Mouse (Mus musculus): Measurements from ENCODE around the gene Gfpt2. TPM values are rescaled to one million over a fixed set of nuclear protein-coding genes. Genes with fewer than 3 reads are reported as not detected.
"Not testable (repeated sequence)": the region's sequence is repeated elsewhere in the genome, so short reads cannot be mapped to it uniquely, and the experiment has no call there.

Gene Gfpt2
- total RNA-seq, 1 experiment = 28.0 TPM

DNA sequence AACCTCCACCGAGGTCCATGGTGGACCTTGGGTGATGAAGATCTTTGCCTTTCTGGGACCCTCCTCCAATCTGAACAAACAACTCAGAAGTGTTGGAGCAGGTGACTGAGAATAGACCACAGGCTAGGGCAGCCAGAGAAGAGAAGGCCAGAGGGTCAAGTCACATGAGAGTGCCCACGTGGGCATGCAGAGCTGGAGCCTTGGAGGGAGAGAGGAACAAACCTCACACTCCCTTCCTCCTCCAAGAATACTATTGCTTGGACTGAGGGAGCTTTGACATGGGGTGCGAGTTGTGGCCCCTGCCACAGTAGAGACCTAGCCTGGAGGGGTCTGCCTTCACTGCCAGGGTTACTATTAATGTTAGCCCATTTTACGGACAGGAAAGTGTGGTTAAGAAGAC is 30.0 kb upstream of the Gfpt2 start:
- H3K9ac ChIP-seq (ENCODE audit: insufficient read depth, low read depth, low read length, poor library complexity, severe bottlenecking) = no peak overlapping the region
- no peak overlapping the region for H3K4me3 ChIP-seq (ENCODE audit: insufficient read depth in 1 of 2, low read depth in 1 of 2, low read length in 2 of 2, poor library complexity in 1 of 2, severe bottlenecking in 1 of 2)
- in situ Hi-C loops (cut with MboI; ENCODE audit: low sequenced_read_pairs in 2 of 2, unreplicated experiment in 2 of 2) = no loop called here
- no peaks in the 10 kb centered on the region for H3K9me3 ChIP-seq (ENCODE audit: control insufficient read depth, insufficient read depth, low read depth, low read length)
- no peak for TF ChIP-seq ZNF384 (IDR thresholded peaks at IDR 0.05; ENCODE audit: low read depth, low read length)
- TF ChIP-seq CHD2 (IDR thresholded peaks at IDR 0.05; ENCODE audit: low read depth, low read length) = no peak
- TF ChIP-seq ZC3H11A (IDR thresholded peaks at IDR 0.05; ENCODE audit: borderline replicate concordance, low read depth, low read length) = no peak
- no peak for TF ChIP-seq MAFK (IDR thresholded peaks at IDR 0.05; ENCODE audit: insufficient read depth, low read depth, low read length)
- no peak for TF ChIP-seq HCFC1 (IDR thresholded peaks at IDR 0.05; ENCODE audit: borderline replicate concordance, insufficient read depth, low read length)
- H3K27ac ChIP-seq (ENCODE audit: insufficient read depth, low read depth, low read length, poor library complexity, severe bottlenecking) = peak overlapping the region; percentile 4; the same call in 1 of the 2 replicates
- peaks cover 3 to 18% of the 10 kb centered on the region in 2 experiments; a peak in 2 of 4 replicates for H3K4me1 ChIP-seq (ENCODE audit: control insufficient read depth in 2 of 2, insufficient read depth in 2 of 2, low read length in 2 of 2, poor library complexity in 1 of 2)
- no peak for DNase-seq (ENCODE audit: low read depth, low spot score)
- H3K36me3 ChIP-seq (ENCODE audit: control insufficient read depth, insufficient read depth, low read length, poor library complexity, severe bottlenecking) = no peaks in the 10 kb centered on the region

DNA sequence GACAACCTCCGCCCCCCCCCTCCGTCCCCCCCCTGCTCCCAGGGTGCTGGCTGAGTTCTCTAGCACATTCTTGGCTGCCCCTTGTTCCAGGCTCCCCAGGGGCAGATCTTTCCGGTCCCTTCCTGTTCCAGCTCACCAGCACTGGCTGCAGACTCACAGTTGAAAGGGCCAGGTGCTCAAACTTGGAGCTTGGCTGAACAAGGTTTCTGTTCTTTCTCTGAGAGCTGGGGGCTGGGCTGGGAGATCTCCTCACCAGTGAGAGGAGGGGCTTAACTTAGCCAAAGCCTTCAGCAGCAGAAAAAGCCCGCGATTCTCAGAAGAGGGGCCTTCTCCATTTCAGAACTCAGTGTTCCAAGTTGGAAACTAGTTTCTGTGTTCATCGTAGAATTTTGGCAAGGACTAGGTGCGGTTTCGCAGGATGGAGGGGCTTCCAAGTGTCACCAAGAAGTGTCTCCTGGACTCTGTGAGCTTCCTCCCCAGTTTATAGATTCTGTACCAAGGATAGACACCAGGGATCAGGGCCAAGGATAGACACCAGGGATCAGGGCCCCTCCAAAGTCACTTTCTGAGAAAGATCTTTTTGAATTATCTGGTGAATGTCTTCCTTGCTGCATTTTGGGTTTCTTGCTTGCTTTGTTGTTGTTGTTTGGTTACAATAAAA is 29.2 kb upstream of the Gfpt2 start:
- in situ Hi-C loops (cut with MboI; ENCODE audit: low sequenced_read_pairs in 2 of 2, unreplicated experiment in 2 of 2) = no loop called here
- Histone ChIP-seq H3K36me3 (ENCODE audit: control insufficient read depth, insufficient read depth, low read length, poor library complexity, severe bottlenecking) (no peaks in the 10 kb centered on the region), H3K4me1 (ENCODE audit: control insufficient read depth in 2 of 2, insufficient read depth in 2 of 2, low read length in 2 of 2, poor library complexity in 1 of 2) (peaks cover 3 to 18% of the 10 kb centered on the region in 2 experiments; a peak in 2 of 4 replicates), H3K9me3 (ENCODE audit: control insufficient read depth, insufficient read depth, low read depth, low read length) (no peaks in the 10 kb centered on the region), H3K9ac (ENCODE audit: insufficient read depth, low read depth, low read length, poor library complexity, severe bottlenecking) (peak overlapping the region; percentile 69), H3K27ac (ENCODE audit: insufficient read depth, low read depth, low read length, poor library complexity, severe bottlenecking) (peak overlapping the region; percentile 86), H3K4me3 (ENCODE audit: insufficient read depth in 1 of 2, low read depth in 1 of 2, low read length in 2 of 2, poor library complexity in 1 of 2, severe bottlenecking in 1 of 2) (peak overlapping the region; percentile 35 to 49; a peak in 3 of 4 replicates)
- TF ChIP-seq CHD2 (IDR thresholded peaks at IDR 0.05; ENCODE audit: low read depth, low read length) (no peak), MAFK (IDR thresholded peaks at IDR 0.05; ENCODE audit: insufficient read depth, low read depth, low read length) (no peak), ZC3H11A (IDR thresholded peaks at IDR 0.05; ENCODE audit: borderline replicate concordance, low read depth, low read length) (no peak), ZNF384 (IDR thresholded peaks at IDR 0.05; ENCODE audit: low read depth, low read length) (no peak)
- DNase-seq (ENCODE audit: low read depth, low spot score) = peak; percentile 93

DNA sequence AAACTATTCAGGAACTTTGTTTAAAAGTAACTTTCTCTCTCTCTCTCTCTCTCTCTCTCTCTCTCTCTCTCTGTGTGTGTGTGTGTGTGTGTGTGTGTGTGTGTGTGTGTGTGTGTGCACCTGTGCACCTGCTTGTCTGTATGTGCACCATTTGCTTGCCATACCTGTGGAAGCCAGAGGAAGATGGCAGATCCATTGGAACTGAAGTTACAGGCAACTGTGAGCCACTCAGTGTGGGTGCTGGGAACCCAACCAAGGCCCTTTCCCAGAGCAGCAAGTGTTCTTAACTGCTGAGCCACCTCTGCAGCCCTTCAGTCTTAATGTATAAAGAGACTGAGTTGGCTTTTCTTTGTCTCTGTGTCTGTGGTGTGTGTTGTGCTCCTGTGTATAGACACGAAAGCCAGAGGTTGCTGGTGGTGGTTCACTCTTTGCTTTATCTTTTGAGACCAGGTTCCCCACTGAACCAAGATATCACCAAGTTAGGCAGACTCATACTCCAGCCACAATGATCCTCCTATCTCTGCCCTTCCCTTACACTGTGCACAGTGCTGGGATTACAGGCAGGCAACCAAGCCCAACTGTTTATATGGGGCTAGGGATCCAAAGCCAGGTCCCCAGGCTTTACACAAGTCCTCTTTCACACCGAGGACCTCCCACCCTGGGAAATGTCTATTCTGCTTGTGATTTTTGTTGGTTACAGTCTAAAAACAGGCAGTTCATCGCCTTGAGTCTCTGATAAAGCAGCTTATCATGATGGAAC is 28.4 kb upstream of the Gfpt2 start:
- H3K4me1 ChIP-seq (ENCODE audit: control insufficient read depth in 2 of 2, insufficient read depth in 2 of 2, low read length in 2 of 2, poor library complexity in 1 of 2) = peaks cover 3 to 18% of the 10 kb centered on the region in 2 experiments; a peak in 2 of 4 replicates
- no peak for TF ChIP-seq CHD2 (IDR thresholded peaks at IDR 0.05; ENCODE audit: low read depth, low read length)
- no peak for TF ChIP-seq MAFK (IDR thresholded peaks at IDR 0.05; ENCODE audit: insufficient read depth, low read depth, low read length)
- no peak for TF ChIP-seq ZNF384 (IDR thresholded peaks at IDR 0.05; ENCODE audit: low read depth, low read length)
- TF ChIP-seq HCFC1 (IDR thresholded peaks at IDR 0.05; ENCODE audit: borderline replicate concordance, insufficient read depth, low read length) = no peak
- no peak for TF ChIP-seq ZC3H11A (IDR thresholded peaks at IDR 0.05; ENCODE audit: borderline replicate concordance, low read depth, low read length)
- in situ Hi-C loops (cut with MboI; ENCODE audit: low sequenced_read_pairs in 2 of 2, unreplicated experiment in 2 of 2) = no loop called here
- no peak overlapping the region for H3K9ac ChIP-seq (ENCODE audit: insufficient read depth, low read depth, low read length, poor library complexity, severe bottlenecking)
- no peak overlapping the region for H3K27ac ChIP-seq (ENCODE audit: insufficient read depth, low read depth, low read length, poor library complexity, severe bottlenecking)
- H3K36me3 ChIP-seq (ENCODE audit: control insufficient read depth, insufficient read depth, low read length, poor library complexity, severe bottlenecking) = no peaks in the 10 kb centered on the region
- no peaks in the 10 kb centered on the region for H3K9me3 ChIP-seq (ENCODE audit: control insufficient read depth, insufficient read depth, low read depth, low read length)
- no peak for DNase-seq (ENCODE audit: low read depth, low spot score)
- peak overlapping the region in 1 of 2 experiments; percentile 49; a peak in 1 of 4 replicates for H3K4me3 ChIP-seq (ENCODE audit: insufficient read depth in 1 of 2, low read depth in 1 of 2, low read length in 2 of 2, poor library complexity in 1 of 2, severe bottlenecking in 1 of 2)

DNA sequence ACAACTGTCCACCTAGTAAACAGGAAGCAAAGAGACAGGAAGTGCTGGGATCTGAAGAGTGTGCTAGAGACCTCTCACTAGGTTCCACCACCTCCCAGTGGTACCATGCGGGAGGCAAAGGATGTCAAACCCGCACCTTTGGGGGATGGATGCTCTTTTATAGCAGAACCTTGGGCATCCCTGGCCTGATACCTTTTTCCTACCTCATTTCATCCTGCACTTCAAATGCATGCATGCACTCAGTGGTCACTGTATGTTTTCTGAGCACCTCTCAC is 27.9 kb upstream of the Gfpt2 start:
- in situ Hi-C loops (cut with MboI; ENCODE audit: low sequenced_read_pairs in 2 of 2, unreplicated experiment in 2 of 2) = no loop called here

DNA sequence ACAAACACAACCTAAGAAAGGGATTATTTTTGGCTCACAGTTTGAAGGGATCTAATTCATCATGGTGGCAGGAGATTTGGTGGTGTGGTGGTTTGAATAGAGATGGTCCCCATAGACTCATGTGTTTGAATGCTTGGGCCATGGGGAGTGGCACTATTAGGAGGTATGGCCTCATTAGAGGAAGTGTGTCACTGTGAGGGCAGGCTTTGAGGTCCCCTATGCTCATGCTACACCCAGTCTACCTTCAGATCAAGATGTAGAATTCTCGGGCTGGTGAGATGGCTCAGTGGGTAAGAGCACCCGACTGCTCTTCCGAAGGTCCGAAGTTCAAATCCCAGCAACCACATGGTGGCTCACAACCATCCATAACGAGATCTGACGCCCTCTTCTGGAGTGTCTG is 26.5 kb upstream of the Gfpt2 start:
- H3K4me3 ChIP-seq (ENCODE audit: insufficient read depth in 1 of 2, low read depth in 1 of 2, low read length in 2 of 2, poor library complexity in 1 of 2, severe bottlenecking in 1 of 2); H3K36me3 ChIP-seq (ENCODE audit: control insufficient read depth, insufficient read depth, low read length, poor library complexity, severe bottlenecking); in situ Hi-C loops (cut with MboI; ENCODE audit: low sequenced_read_pairs in 2 of 2, unreplicated experiment in 2 of 2); H3K9ac ChIP-seq (ENCODE audit: insufficient read depth, low read depth, low read length, poor library complexity, severe bottlenecking); H3K27ac ChIP-seq (ENCODE audit: insufficient read depth, low read depth, low read length, poor library complexity, severe bottlenecking); H3K9me3 ChIP-seq (ENCODE audit: control insufficient read depth, insufficient read depth, low read depth, low read length); DNase-seq (ENCODE audit: low read depth, low spot score): not testable (repeated sequence)
- peaks cover 3 to 20% of the 10 kb centered on the region in 2 experiments; a peak in 2 of 4 replicates for H3K4me1 ChIP-seq (ENCODE audit: control insufficient read depth in 2 of 2, insufficient read depth in 2 of 2, low read length in 2 of 2, poor library complexity in 1 of 2)

More for the DNA sequence above, 27.9 kb upstream of the Gfpt2 start:
- H3K9ac ChIP-seq (ENCODE audit: insufficient read depth, low read depth, low read length, poor library complexity, severe bottlenecking) = no peak overlapping the region
- peaks cover 3 to 18% of the 10 kb centered on the region in 2 experiments; a peak in 2 of 4 replicates for H3K4me1 ChIP-seq (ENCODE audit: control insufficient read depth in 2 of 2, insufficient read depth in 2 of 2, low read length in 2 of 2, poor library complexity in 1 of 2)
- H3K27ac ChIP-seq (ENCODE audit: insufficient read depth, low read depth, low read length, poor library complexity, severe bottlenecking) = no peak overlapping the region
- no peak for TF ChIP-seq HCFC1 (IDR thresholded peaks at IDR 0.05; ENCODE audit: borderline replicate concordance, insufficient read depth, low read length)
- no peak for TF ChIP-seq ZC3H11A (IDR thresholded peaks at IDR 0.05; ENCODE audit: borderline replicate concordance, low read depth, low read length)
- no peak for TF ChIP-seq CHD2 (IDR thresholded peaks at IDR 0.05; ENCODE audit: low read depth, low read length)
- TF ChIP-seq ZNF384 (IDR thresholded peaks at IDR 0.05; ENCODE audit: low read depth, low read length) = no peak
- TF ChIP-seq MAFK (IDR thresholded peaks at IDR 0.05; ENCODE audit: insufficient read depth, low read depth, low read length) = no peak
- no peak for DNase-seq (ENCODE audit: low read depth, low spot score)
- no peaks in the 10 kb centered on the region for H3K9me3 ChIP-seq (ENCODE audit: control insufficient read depth, insufficient read depth, low read depth, low read length)
- H3K4me3 ChIP-seq (ENCODE audit: insufficient read depth in 1 of 2, low read depth in 1 of 2, low read length in 2 of 2, poor library complexity in 1 of 2, severe bottlenecking in 1 of 2) = no peak overlapping the region
- H3K36me3 ChIP-seq (ENCODE audit: control insufficient read depth, insufficient read depth, low read length, poor library complexity, severe bottlenecking) = no peaks in the 10 kb centered on the region
